10 mouse cellular contexts compared by ENCODE assay signal in the genomic region with DNA sequence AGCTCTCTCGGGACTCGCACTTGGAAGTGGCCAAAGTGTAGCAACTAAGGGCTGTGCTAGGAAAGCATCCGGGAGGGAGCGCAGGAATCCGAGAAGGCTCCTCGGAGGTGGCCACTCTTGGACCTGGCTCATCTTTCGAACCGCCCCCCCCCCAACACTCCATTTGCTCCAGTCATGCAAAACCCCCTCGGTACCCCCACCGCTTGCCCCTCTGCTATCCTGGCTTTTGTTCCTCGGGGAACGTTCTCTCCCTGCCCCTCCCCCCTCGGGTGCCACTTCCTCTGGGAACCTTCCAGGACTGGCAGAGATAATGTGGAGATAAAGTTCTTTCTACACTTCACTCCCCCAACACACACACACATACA. TPM values are rescaled to one million over a fixed set of nuclear protein-coding genes. Genes with fewer than 3 reads are reported as not detected.
DNase-seq lines count a peak whose midpoint lies in the region; ATAC-seq lines count a peak whose summit lies in the region.
"Had no signal": no experiment of that assay in that cellular context is flagged by ENCODE, and none has a peak within 500 bp of the region (broad histone marks: within the 10 kb centered on the region; RNA-seq: fewer than 3 reads in every experiment).

No protein-coding gene starts in this region.

- H3K27ac ChIP-seq in heart, embryonic 12.5 days (ENCODE audit: poor library complexity, severe bottlenecking) = peak overlapping the region; percentile 91; the same call in 1 of the 2 replicates
- H3K27ac ChIP-seq in liver, embryonic 12.5 days = no peak overlapping the region

- H3K4me3 ChIP-seq in heart, embryonic 12.5 days = peak overlapping the region; percentile 61
- peak overlapping the region; percentile 49 for H3K4me3 ChIP-seq in liver, embryonic 12.5 days

- ATAC-seq in heart, embryonic 12.5 days (ENCODE audit: insufficient number of reproducible peaks, low FRiP score) = peak; percentile 8; the same call in 1 of the 2 replicates
- no peak for ATAC-seq in liver, embryonic 12.5 days

- H3K27me3 ChIP-seq in heart, embryonic 12.5 days (replicated peaks) = peaks cover 60% of the 10 kb centered on the region
- H3K27me3 ChIP-seq in liver, embryonic 12.5 days (replicated peaks) = peaks cover 92% of the 10 kb centered on the region

- WGBS in heart, embryonic 12.5 days = 0% methylated on average over 13 of the region's 13 CpGs
- 4% methylated on average over 12 of the region's 13 CpGs for WGBS in liver, embryonic 12.5 days (ENCODE audit: insufficient replicate concordance)

- no peaks in the 10 kb centered on the region for H3K9me3 ChIP-seq in heart, embryonic 12.5 days (replicated peaks)
- H3K9me3 ChIP-seq in liver, embryonic 12.5 days (replicated peaks) = no peaks in the 10 kb centered on the region

- H3K4me2 ChIP-seq in heart, embryonic 12.5 days = peak overlapping the region; percentile 74
- peak overlapping the region; percentile 67 for H3K4me2 ChIP-seq in liver, embryonic 12.5 days

- H3K4me1 ChIP-seq in heart, embryonic 12.5 days (replicated peaks) = peaks cover 33% of the 10 kb centered on the region
- H3K4me1 ChIP-seq in liver, embryonic 12.5 days = peaks cover 21% of the 10 kb centered on the region; the same call in 1 of the 2 replicates

- no peaks in the 10 kb centered on the region for H3K36me3 ChIP-seq in heart, embryonic 12.5 days
- H3K36me3 ChIP-seq in liver, embryonic 12.5 days = no peaks in the 10 kb centered on the region

- no peak for DNase-seq in heart, postnatal 36 days
- peak; percentile 47 for DNase-seq in thymus, postnatal 14 days
- no peak for DNase-seq in thymus, postnatal 25 days
- DNase-seq in testis, postnatal 10 days (ENCODE audit: low spot score) = peak; percentile 61
- DNase-seq in MN1 (ENCODE audit: low spot score) = no peak
- DNase-seq in frontal cortex, postnatal 25 days (ENCODE audit: low spot score in 2 of 2) = no peak

- intact Hi-C loops in heart, postnatal 36 days (cut with DNase I) = no loop called here

- H3K9ac ChIP-seq in heart, embryonic 12.5 days = peak overlapping the region; percentile 86
- no peak overlapping the region for H3K9ac ChIP-seq in liver, embryonic 12.5 days

RNA-seq across cellular contexts. Expression of a gene that starts 0.7 kb away (rescaled TPM):
- polyA plus RNA-seq in heart, embryonic 12.5 days (2016; fragmentation: Nextera tagmentation; extraction: Ambion mirVana) = 67.2 and 70.8 TPM in 2 replicates
- total RNA-seq in heart, postnatal 36 days (2021) = 1 to 10 TPM; 1.1 to 1.2 TPM
- 3.3 and 4.4 TPM in 2 replicates for polyA plus RNA-seq in liver, embryonic 12.5 days (2016; fragmentation: Nextera tagmentation; extraction: Ambion mirVana)

RNA-seq across cellular contexts. Expression of a gene that starts 36.7 kb away (rescaled TPM):
- polyA plus RNA-seq in heart, embryonic 12.5 days (2016; fragmentation: Nextera tagmentation; extraction: Ambion mirVana) = 0.26 and 0.30 TPM in 2 replicates
- total RNA-seq in heart, postnatal 36 days (2021) = not detected
- 0.10 TPM in 1 of 2 replicates, not detected in the other for polyA plus RNA-seq in liver, embryonic 12.5 days (2016; fragmentation: Nextera tagmentation; extraction: Ambion mirVana)
- total RNA-seq: gastrocnemius, postnatal 25 days had no signal
- polyA plus RNA-seq: C2C12 had no signal

RNA-seq across cellular contexts. Expression of a gene that starts 59.1 kb away (rescaled TPM):
- polyA plus RNA-seq in heart, embryonic 12.5 days (2016; fragmentation: Nextera tagmentation; extraction: Ambion mirVana) = 102 and 103 TPM in 2 replicates
- 10 to 100 TPM; 24.0 to 24.7 TPM for total RNA-seq in heart, postnatal 36 days (2021)
- 117 and 119 TPM in 2 replicates for polyA plus RNA-seq in liver, embryonic 12.5 days (2016; fragmentation: Nextera tagmentation; extraction: Ambion mirVana)

Comparison
In these comparisons a context has a peak if more than half of its experiments do, and no peak if none do; other contexts are left out.
1. DNase-seq: peak in thymus, postnatal 14 days (single experiment) and testis, postnatal 10 days (single experiment); none in heart, postnatal 36 days (0 of 2), thymus, postnatal 25 days (single experiment), MN1 (single experiment) and frontal cortex, postnatal 25 days (0 of 2).
2. RNA of a gene that starts 0.7 kb away (polyA plus RNA-seq): 67.2 to 70.8 TPM in heart, embryonic 12.5 days; 3.3 to 4.4 TPM in liver, embryonic 12.5 days; every median in the first group is over 10 times any median in the second.